Mouse (Mus musculus): Measurements from ENCODE around the gene Frmpd3. TPM values are rescaled to one million over a fixed set of nuclear protein-coding genes. Genes with fewer than 3 reads are reported as not detected.
"Not testable (repeated sequence)": the region's sequence is repeated elsewhere in the genome, so short reads cannot be mapped to it uniquely, and the experiment has no call there.

Gene Frmpd3
- 0.01 TPM in 1 of 2 replicates, not detected in the other for polyA plus RNA-seq (2012; ENCODE audit: insufficient read depth, low replicate concordance)

DNA sequence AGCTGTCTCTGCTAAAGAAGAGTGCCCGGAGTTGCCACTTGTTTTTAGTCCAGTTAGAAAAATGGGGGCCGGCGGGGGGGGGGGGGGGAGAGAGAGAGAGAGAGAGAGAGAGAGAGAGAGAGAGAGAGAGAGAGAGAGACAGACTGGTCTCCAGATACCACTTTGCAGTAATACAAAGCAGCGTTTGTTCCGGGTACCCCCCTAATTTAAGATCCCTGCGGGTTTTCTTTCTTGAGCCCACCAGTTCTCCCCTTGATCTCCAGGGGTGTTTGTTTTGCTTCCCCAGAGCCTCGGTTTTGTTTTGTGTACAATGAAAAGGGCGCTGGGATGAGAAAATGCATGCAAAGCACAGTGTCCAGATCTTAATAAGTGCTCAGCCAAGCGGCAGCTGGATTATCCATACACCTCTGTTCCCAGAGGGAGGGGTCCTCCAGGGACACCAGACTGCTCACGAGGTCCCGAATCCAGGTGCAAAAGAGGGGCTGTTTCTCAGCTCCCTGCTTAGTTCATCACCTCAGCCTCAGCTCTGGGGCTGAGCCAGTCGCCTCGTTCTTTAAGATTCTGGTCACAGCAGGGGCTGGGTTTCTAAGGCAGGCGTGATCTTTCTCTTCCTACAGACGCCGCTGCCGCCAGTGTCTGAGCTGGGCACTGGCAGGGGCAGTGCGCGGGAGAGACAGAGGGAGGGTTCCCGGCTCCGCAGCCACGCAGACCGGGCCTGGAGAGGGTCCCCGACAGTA lies at the start of gene Frmpd3:
TSS of gene Frmpd3 (plus strand) at position 608 of the 737 bp plus-strand sequence.
- H3K4me3 ChIP-seq (replicated peaks) = peak within 1 kb of the TSS; percentile 18
- peaks cover 58% of the 10 kb centered on the region for H3K27me3 ChIP-seq (replicated peaks)
- TF ChIP-seq FLI1 (IDR thresholded peaks at IDR 0.05; ENCODE audit: low read length) (no peak), GATA1 (IDR thresholded peaks at IDR 0.05; ENCODE audit: borderline replicate concordance, low read length) (no peak)
- no peaks in the 10 kb centered on the region for H3K36me3 ChIP-seq (replicated peaks; ENCODE audit: low read length)
- no peaks in the 10 kb centered on the region for H3K4me1 ChIP-seq
- H3K9me3 ChIP-seq = no peaks in the 10 kb centered on the region

DNA sequence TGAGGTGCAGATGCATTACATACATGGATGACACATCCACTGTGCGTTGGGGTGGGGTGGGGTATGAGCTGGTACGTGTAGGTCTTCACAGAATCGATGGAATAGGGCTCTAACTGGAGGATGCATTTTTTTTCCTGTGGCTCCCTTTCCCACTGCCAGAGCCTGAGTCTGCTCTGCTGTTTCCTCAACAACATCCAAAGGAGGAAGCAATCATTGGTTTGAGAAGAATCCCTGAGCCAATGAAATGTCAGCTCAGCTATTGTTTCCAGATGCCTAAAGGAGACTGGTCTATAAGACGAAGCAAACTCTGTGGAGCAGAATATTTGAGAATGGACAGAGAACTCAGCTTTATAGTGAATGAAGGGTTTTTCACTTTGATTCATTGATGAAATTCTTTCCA lies 38.3 kb upstream of the Frmpd3 start:
- no peaks in the 10 kb centered on the region for H3K4me1 ChIP-seq
- TF ChIP-seq FLI1 (IDR thresholded peaks at IDR 0.05; ENCODE audit: low read length) (no peak), GATA1 (IDR thresholded peaks at IDR 0.05; ENCODE audit: borderline replicate concordance, low read length) (no peak)
- H3K36me3 ChIP-seq (replicated peaks; ENCODE audit: low read length) = no peaks in the 10 kb centered on the region
- H3K4me3 ChIP-seq (replicated peaks) = no peak overlapping the region
- no peaks in the 10 kb centered on the region for H3K9me3 ChIP-seq
- H3K27me3 ChIP-seq (replicated peaks) = peaks cover 25% of the 10 kb centered on the region

DNA sequence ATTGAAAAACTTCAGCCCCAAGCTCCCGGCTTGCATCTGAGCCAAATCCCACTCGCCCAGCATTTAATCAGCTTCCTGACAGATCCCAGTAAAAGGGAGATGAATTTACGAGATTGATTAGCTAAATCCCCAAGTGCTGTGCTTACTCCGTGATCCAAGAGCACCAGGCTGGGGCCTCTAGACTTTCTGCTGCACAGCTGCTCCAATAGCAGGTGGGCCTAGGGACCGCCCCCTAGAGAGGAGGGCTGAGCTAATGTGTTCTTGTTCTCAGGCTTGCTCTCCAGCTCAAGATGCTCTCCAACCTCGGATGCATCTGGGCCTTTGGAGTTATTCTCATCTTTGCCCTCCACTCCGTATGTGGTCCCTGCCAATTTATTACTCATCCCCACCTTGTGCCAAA lies 36.4 kb upstream of the Frmpd3 start:
- H3K4me1 ChIP-seq = no peaks in the 10 kb centered on the region
- no peaks in the 10 kb centered on the region for H3K36me3 ChIP-seq (replicated peaks; ENCODE audit: low read length)
- H3K27me3 ChIP-seq (replicated peaks) = peaks cover 28% of the 10 kb centered on the region
- no peak for TF ChIP-seq FLI1 (IDR thresholded peaks at IDR 0.05; ENCODE audit: low read length)
- no peak for TF ChIP-seq GATA1 (IDR thresholded peaks at IDR 0.05; ENCODE audit: borderline replicate concordance, low read length)
- no peaks in the 10 kb centered on the region for H3K9me3 ChIP-seq
- no peak overlapping the region for H3K4me3 ChIP-seq (replicated peaks)

DNA sequence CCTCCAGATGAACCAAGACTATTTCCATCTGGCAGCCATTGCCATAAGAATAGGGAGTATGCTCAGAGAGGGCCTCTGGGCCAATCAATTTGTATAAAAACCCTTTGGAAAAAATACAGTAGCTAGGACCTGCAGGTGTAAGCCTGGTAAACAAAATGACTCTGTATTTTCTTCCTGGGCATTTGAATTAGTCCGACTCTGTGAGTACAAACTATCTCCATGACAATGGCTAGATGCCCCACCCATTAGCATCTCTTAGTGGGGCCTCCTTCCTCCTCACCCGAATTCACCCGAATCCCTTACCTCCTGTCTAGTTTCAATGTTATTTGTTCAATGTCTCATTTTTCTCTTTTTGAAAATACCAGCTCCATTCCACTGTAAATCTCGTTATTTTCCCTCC lies 24.1 kb upstream of the Frmpd3 start:
- TF ChIP-seq FLI1 (IDR thresholded peaks at IDR 0.05; ENCODE audit: low read length) (no peak), GATA1 (IDR thresholded peaks at IDR 0.05; ENCODE audit: borderline replicate concordance, low read length) (no peak)
- Histone ChIP-seq H3K4me3 (replicated peaks) (no peak overlapping the region), H3K9me3 (peaks cover 6% of the 10 kb centered on the region; the same call in 1 of the 2 replicates), H3K27me3 (replicated peaks) (peaks cover 18% of the 10 kb centered on the region), H3K36me3 (replicated peaks; ENCODE audit: low read length) (no peaks in the 10 kb centered on the region), H3K4me1 (no peaks in the 10 kb centered on the region)

DNA sequence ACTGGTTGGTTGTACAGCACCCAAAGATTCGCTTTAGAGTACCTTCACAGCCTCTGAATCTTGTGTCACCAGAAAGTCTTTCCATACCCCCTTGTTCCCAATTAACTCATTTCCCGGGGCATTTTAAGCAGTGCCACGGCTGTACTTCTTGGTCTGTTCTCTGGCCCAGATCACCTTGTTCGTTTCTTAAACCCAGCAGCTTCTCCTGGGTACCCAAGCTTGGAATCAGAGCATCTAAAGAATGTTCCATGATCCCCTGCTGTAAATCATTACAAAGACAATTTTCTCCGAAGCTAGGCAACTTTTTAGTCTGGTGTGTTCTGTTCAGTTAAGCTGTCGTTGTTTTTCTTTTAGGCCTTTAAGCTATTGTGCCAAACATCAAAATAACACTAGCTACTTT lies 22.9 kb upstream of the Frmpd3 start:
- Histone ChIP-seq H3K27me3 (replicated peaks) (peaks cover 16% of the 10 kb centered on the region), H3K9me3 (peaks cover 6% of the 10 kb centered on the region; the same call in 1 of the 2 replicates), H3K4me1 (no peaks in the 10 kb centered on the region), H3K36me3 (replicated peaks; ENCODE audit: low read length) (no peaks in the 10 kb centered on the region), H3K4me3 (replicated peaks) (no peak overlapping the region)
- TF ChIP-seq FLI1 (IDR thresholded peaks at IDR 0.05; ENCODE audit: low read length) = no peak
- TF ChIP-seq GATA1 (IDR thresholded peaks at IDR 0.05; ENCODE audit: borderline replicate concordance, low read length) = no peak

DNA sequence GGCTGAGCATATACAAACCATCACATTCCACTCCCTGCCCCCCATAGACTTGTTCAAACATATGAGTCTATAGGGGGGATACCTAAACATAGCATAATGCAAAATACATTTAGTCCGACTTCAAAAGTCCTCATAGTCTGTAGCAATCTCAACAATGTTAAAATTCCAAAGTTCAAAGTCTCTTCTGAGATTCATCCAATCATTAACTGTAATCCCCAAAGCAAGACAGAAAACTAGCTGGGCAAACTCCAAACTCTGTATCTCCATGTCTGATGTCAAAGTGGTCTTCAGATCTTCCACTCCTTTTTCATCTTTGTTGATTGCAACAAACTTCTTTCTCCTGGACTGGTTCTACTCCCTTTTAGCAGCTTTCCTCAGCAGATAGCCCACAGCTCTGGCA lies 21.4 kb upstream of the Frmpd3 start:
- H3K4me1 ChIP-seq; H3K9me3 ChIP-seq; H3K36me3 ChIP-seq (replicated peaks; ENCODE audit: low read length); H3K4me3 ChIP-seq (replicated peaks); H3K27me3 ChIP-seq (replicated peaks): not testable (repeated sequence)

DNA sequence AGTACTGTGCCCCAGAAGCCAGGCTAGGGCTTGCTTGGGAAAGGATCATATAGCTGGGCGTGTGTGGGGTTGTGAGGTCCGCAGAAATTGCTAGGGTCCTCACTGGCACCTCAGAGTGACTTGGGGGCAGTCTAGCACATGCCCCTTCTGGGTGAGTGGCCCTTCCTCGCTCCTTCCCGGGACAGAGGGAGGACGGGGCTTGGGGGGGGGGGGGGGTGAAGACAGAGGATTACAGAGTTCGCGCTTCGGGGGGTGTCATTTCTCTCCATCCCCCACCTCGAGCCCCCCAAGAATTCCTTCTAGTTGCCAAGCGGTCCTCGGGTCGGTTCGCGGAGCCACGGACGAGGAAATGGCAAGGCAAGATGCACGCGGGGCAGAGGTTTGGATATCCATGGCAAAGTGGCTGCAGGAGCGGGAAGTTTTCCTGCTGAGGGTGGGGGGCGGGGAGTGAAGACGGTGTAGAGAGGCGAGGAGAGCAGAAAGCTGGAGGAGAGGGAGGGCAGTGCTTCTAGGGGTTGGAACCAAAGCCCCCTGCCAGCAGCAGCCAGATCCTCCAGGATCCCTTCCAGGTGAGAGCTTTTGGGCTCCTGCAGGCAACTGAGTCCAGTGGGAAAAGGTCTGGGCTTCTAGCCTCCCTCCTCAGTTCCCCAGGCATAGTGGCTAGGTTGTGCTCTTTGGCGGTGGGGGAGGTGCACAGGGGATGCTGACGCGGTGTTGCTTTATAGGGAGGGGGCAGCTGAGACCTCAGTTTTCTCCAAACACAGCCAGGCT lies 515 bp downstream of the Frmpd3 start:
- no peaks in the 10 kb centered on the region for H3K4me1 ChIP-seq
- H3K9me3 ChIP-seq = no peaks in the 10 kb centered on the region
- no peaks in the 10 kb centered on the region for H3K36me3 ChIP-seq (replicated peaks; ENCODE audit: low read length)
- TF ChIP-seq FLI1 (IDR thresholded peaks at IDR 0.05; ENCODE audit: low read length) (no peak), GATA1 (IDR thresholded peaks at IDR 0.05; ENCODE audit: borderline replicate concordance, low read length) (no peak)
- peaks cover 56% of the 10 kb centered on the region for H3K27me3 ChIP-seq (replicated peaks)
- peak overlapping the region; percentile 18 for H3K4me3 ChIP-seq (replicated peaks)

DNA sequence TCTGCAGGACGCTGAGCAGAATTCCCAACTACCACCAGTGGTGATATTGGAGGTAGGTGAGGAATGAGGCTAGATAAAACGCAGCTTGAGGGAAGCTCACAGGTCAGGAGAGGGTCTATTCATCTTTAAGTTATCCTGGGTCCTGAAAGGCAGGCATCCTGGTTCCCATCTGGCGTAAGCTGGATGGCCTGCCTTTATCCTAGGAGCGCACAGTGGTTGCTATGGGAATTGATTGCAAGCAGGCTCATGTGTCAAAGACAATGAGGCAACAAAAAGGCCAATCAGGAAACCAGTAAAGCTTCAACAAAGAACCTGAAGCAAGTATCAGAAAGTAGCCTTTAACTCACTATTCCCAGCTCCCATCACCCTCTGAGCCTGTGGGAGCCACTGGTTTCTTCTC lies 33.6 kb downstream of the Frmpd3 start:
- H3K4me1 ChIP-seq = no peaks in the 10 kb centered on the region
- no peaks in the 10 kb centered on the region for H3K9me3 ChIP-seq
- peaks cover 28% of the 10 kb centered on the region for H3K27me3 ChIP-seq (replicated peaks)
- TF ChIP-seq FLI1 (IDR thresholded peaks at IDR 0.05; ENCODE audit: low read length) = no peak
- TF ChIP-seq GATA1 (IDR thresholded peaks at IDR 0.05; ENCODE audit: borderline replicate concordance, low read length) = no peak
- H3K4me3 ChIP-seq (replicated peaks) = no peak overlapping the region
- H3K36me3 ChIP-seq (replicated peaks; ENCODE audit: low read length) = no peaks in the 10 kb centered on the region

DNA sequence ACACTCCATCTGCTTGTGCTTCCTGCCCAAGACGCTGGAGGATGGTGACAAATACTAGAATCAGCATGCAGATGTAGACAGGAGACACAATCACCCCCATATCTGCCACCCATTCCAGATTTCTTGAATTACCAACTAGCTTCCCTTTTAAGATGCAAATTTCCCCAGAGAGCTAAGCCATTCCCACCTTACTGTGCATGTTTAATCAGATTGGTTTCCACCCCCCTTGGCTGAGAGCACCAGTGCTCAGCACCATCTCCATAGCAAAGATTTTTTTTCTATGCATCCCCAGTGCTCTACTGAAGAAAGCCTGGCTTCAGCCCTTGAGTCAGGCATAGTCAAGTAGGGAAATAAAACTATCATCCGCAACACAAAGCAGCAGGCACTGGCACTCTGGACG lies 57.9 kb downstream of the Frmpd3 start:
- TF ChIP-seq FLI1 (IDR thresholded peaks at IDR 0.05; ENCODE audit: low read length) = no peak
- TF ChIP-seq GATA1 (IDR thresholded peaks at IDR 0.05; ENCODE audit: borderline replicate concordance, low read length) = no peak
- peaks cover 29% of the 10 kb centered on the region for H3K27me3 ChIP-seq (replicated peaks)
- H3K9me3 ChIP-seq = no peaks in the 10 kb centered on the region
- H3K36me3 ChIP-seq (replicated peaks; ENCODE audit: low read length) = no peaks in the 10 kb centered on the region
- H3K4me1 ChIP-seq = no peaks in the 10 kb centered on the region
- H3K4me3 ChIP-seq (replicated peaks) = no peak overlapping the region

DNA sequence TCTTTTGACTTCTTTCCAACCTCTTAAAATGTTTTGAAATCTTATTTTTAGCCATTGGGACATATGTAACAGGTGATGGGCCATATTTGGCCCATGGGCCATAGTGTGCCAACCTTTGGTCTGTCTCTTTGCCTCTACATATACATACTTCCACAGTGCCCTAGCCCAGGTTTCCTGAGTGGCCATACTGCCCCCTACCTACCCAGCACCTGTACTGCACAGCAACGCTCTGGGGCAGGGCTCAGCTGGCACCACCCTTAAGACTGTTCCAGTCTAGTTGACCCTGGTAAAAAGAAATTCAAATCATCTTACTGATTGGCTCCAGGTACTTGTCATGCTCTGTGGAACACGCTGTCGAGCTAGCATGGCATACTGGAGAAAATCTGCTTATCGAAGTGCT lies 60.8 kb downstream of the Frmpd3 start:
- Histone ChIP-seq H3K27me3 (replicated peaks) (peaks cover 42% of the 10 kb centered on the region), H3K4me1 (peaks cover 7% of the 10 kb centered on the region), H3K4me3 (replicated peaks) (no peak overlapping the region), H3K36me3 (replicated peaks; ENCODE audit: low read length) (no peaks in the 10 kb centered on the region), H3K9me3 (no peaks in the 10 kb centered on the region)
- TF ChIP-seq GATA1 (IDR thresholded peaks at IDR 0.05; ENCODE audit: borderline replicate concordance, low read length) (no peak), FLI1 (IDR thresholded peaks at IDR 0.05; ENCODE audit: low read length) (no peak)
